Mouse (Mus musculus): ENCODE data around the gene BC017158. TPM values are rescaled to one million over a fixed set of nuclear protein-coding genes. Genes with fewer than 3 reads are reported as not detected.
"Not testable (repeated sequence)": the region's sequence is repeated elsewhere in the genome, so short reads cannot be mapped to it uniquely, and the experiment has no call there.

Gene BC017158
- 23.6 and 26.1 TPM in 2 replicates for polyA plus RNA-seq (2014; fragmentation: Nextera tagmentation; extraction: Ambion mirVana)

DNA sequence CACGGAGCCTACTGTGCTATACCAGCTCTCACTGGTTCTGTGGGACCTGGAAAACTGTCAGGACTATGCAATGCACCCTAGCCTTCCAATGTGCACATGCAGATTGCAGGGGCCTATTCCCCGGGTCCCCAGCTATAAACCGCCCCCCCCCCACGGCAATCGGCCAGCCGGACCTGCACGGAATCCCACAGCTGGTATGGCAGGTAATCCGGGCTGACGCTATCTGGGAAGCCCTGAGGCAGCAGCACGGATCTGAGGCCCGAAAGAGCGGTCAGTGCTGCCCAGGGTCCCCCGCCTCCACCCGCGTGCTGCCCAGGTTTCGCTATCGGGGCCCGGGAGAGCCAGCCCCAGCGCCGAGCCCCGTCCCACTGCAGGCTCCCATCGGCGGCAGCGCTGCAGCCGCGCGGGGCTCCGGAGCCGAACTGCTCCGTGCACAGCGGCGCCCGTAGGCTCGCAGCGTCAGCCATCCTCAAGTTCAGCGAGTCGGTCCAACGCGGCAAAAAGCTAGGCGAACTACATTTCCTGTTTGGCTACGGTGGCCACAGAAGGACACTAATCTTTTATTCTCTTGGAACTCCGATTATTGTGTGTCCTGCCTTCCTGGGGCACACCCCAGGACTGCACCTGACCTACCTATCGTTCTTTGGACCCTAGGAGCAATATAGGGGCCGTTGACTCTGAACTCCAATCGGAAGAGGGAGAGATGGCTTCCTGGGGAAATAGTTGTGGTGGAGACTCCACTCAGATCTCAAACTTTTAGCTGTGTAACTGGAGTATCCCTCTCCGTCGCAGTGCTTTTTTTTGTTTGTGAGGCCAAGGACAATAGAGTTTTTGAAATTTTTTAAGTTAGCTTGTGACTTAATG is at the start of gene BC017158:
BC017158 (minus strand) TSS at position 554 of the 864 bp plus-strand sequence.
- Histone ChIP-seq H3K4me3 (ENCODE audit: low read depth, low read length) (peak within 1 kb of the TSS; percentile 75), H3K4me2 (ENCODE audit: low read depth, low read length) (peak within 1 kb of the TSS; percentile 88), H3K27ac (replicated peaks; ENCODE audit: low read depth, low read length) (peak within 1 kb of the TSS; percentile 83), H3K27me3 (replicated peaks; ENCODE audit: control insufficient read depth, insufficient read depth, low read length) (no peaks in the 10 kb centered on the region), H3K36me3 (ENCODE audit: control insufficient read depth, insufficient read depth, low read length) (peaks cover 9% of the 10 kb centered on the region; the same call in 1 of the 2 replicates), H3K4me1 (ENCODE audit: control insufficient read depth, insufficient read depth, low read length) (peaks cover 17% of the 10 kb centered on the region), H3K9me3 (ENCODE audit: control insufficient read depth, low read length) (no peaks in the 10 kb centered on the region), H3K9ac (ENCODE audit: low read depth, low read length) (peak within 1 kb of the TSS; percentile 90)
- under 1% methylated on average over 38 of the region's 47 CpGs for WGBS
- DNase-seq (ENCODE audit: low spot score) (peak; percentile 91), ATAC-seq (ENCODE audit: low read depth) (peak; percentile 70)

- 69% methylated on average over 8 of the region's 8 CpGs for WGBS
- DNase-seq (ENCODE audit: low spot score): no peak
Measured at GRCm38 (mm10) chr7:128346991-128347390, 49.0 kb upstream of the BC017158 start.

GRCm38 (mm10) chr7:128346522-128346921 is 48.6 kb upstream of the BC017158 start:
- H3K27ac ChIP-seq (replicated peaks; ENCODE audit: low read depth, low read length): no peak overlapping the region
- ATAC-seq (ENCODE audit: low read depth) (no peak), DNase-seq (ENCODE audit: low spot score) (no peak)
- no peak overlapping the region for H3K9ac ChIP-seq (ENCODE audit: low read depth, low read length)
- no peak overlapping the region for H3K4me3 ChIP-seq (ENCODE audit: low read depth, low read length)
- WGBS: 48% methylated on average over 2 of the region's 2 CpGs
- H3K27me3 ChIP-seq (replicated peaks; ENCODE audit: control insufficient read depth, insufficient read depth, low read length): no peaks in the 10 kb centered on the region
- H3K4me1 ChIP-seq (ENCODE audit: control insufficient read depth, insufficient read depth, low read length): no peaks in the 10 kb centered on the region
- H3K4me2 ChIP-seq (ENCODE audit: low read depth, low read length): no peak overlapping the region
- H3K36me3 ChIP-seq (ENCODE audit: control insufficient read depth, insufficient read depth, low read length): no peaks in the 10 kb centered on the region
- 0 out of 2 replicates have a peak, but pooled peaks cover 6% of the 10 kb centered on the region for H3K9me3 ChIP-seq (ENCODE audit: control insufficient read depth, low read length)

More at GRCm38 (mm10) chr7:128346991-128347390, 49.0 kb upstream of the BC017158 start:
- no peak for ATAC-seq (ENCODE audit: low read depth)
- H3K4me1 ChIP-seq (ENCODE audit: control insufficient read depth, insufficient read depth, low read length): no peaks in the 10 kb centered on the region
- no peaks in the 10 kb centered on the region for H3K27me3 ChIP-seq (replicated peaks; ENCODE audit: control insufficient read depth, insufficient read depth, low read length)
- no peak overlapping the region for H3K9ac ChIP-seq (ENCODE audit: low read depth, low read length)
- H3K36me3 ChIP-seq (ENCODE audit: control insufficient read depth, insufficient read depth, low read length): no peaks in the 10 kb centered on the region
- H3K4me2 ChIP-seq (ENCODE audit: low read depth, low read length): no peak overlapping the region
- no peak overlapping the region for H3K27ac ChIP-seq (replicated peaks; ENCODE audit: low read depth, low read length)
- no peak overlapping the region for H3K4me3 ChIP-seq (ENCODE audit: low read depth, low read length)
- H3K9me3 ChIP-seq (ENCODE audit: control insufficient read depth, low read length): 0 out of 2 replicates have a peak, but pooled peaks cover 6% of the 10 kb centered on the region

DNA sequence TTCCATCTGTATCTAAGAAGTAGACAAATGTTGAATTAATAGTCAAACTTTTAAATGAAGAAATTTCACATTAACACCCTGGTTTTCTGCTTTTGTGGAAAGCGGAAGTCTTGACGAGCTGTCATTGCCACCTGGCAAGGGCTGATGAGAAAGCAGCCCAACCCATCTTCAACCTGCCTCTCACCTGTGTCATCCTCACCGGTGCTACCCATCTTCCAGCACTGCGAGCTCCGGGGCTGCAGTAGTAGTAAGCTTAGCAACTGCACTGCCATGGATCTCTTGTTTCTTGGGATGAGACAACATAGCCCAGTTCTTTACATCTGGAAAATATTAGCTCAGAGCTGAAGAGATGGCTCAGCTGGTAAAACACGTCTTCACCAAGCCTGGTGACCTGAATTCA is 47.7 kb upstream of the BC017158 start:
- H3K9me3 ChIP-seq (ENCODE audit: control insufficient read depth, low read length): 0 out of 2 replicates have a peak, but pooled peaks cover 6% of the 10 kb centered on the region
- no peak overlapping the region for H3K4me2 ChIP-seq (ENCODE audit: low read depth, low read length)
- WGBS: 66% methylated on average over 6 of the region's 6 CpGs
- no peaks in the 10 kb centered on the region for H3K36me3 ChIP-seq (ENCODE audit: control insufficient read depth, insufficient read depth, low read length)
- H3K4me3 ChIP-seq (ENCODE audit: low read depth, low read length): no peak overlapping the region
- no peak for ATAC-seq (ENCODE audit: low read depth)
- no peaks in the 10 kb centered on the region for H3K4me1 ChIP-seq (ENCODE audit: control insufficient read depth, insufficient read depth, low read length)
- H3K27ac ChIP-seq (replicated peaks; ENCODE audit: low read depth, low read length): no peak overlapping the region
- no peak for DNase-seq (ENCODE audit: low spot score)
- H3K27me3 ChIP-seq (replicated peaks; ENCODE audit: control insufficient read depth, insufficient read depth, low read length): no peaks in the 10 kb centered on the region
- H3K9ac ChIP-seq (ENCODE audit: low read depth, low read length): no peak overlapping the region

GRCm38 (mm10) chr7:128344928-128345653 is 47.1 kb upstream of the BC017158 start:
- H3K27me3 ChIP-seq (replicated peaks; ENCODE audit: control insufficient read depth, insufficient read depth, low read length): no peaks in the 10 kb centered on the region
- ATAC-seq (ENCODE audit: low read depth) (0 out of 2 replicates have a peak, but pooled peaks have one; percentile 53), DNase-seq (ENCODE audit: low spot score) (peak; percentile 60)
- H3K4me1 ChIP-seq (ENCODE audit: control insufficient read depth, insufficient read depth, low read length): no peaks in the 10 kb centered on the region
- WGBS: 60% methylated on average over 6 of the region's 6 CpGs
- no peak overlapping the region for H3K4me3 ChIP-seq (ENCODE audit: low read depth, low read length)
- H3K27ac ChIP-seq (replicated peaks; ENCODE audit: low read depth, low read length): no peak overlapping the region
- no peak overlapping the region for H3K9ac ChIP-seq (ENCODE audit: low read depth, low read length)
- 0 out of 2 replicates have a peak, but pooled peaks cover 6% of the 10 kb centered on the region for H3K9me3 ChIP-seq (ENCODE audit: control insufficient read depth, low read length)
- H3K36me3 ChIP-seq (ENCODE audit: control insufficient read depth, insufficient read depth, low read length): no peaks in the 10 kb centered on the region
- no peak overlapping the region for H3K4me2 ChIP-seq (ENCODE audit: low read depth, low read length)

- H3K4me2 ChIP-seq (ENCODE audit: low read depth, low read length): no peak overlapping the region
- no peaks in the 10 kb centered on the region for H3K36me3 ChIP-seq (ENCODE audit: control insufficient read depth, insufficient read depth, low read length)
- H3K4me1 ChIP-seq (ENCODE audit: control insufficient read depth, insufficient read depth, low read length): no peaks in the 10 kb centered on the region
- H3K27me3 ChIP-seq (replicated peaks; ENCODE audit: control insufficient read depth, insufficient read depth, low read length): no peaks in the 10 kb centered on the region
- 0 out of 2 replicates have a peak, but pooled peaks cover 6% of the 10 kb centered on the region for H3K9me3 ChIP-seq (ENCODE audit: control insufficient read depth, low read length)
- WGBS: 82% methylated on average over 7 of the region's 7 CpGs
- H3K9ac ChIP-seq (ENCODE audit: low read depth, low read length): no peak overlapping the region
- no peak overlapping the region for H3K4me3 ChIP-seq (ENCODE audit: low read depth, low read length)
- DNase-seq (ENCODE audit: low spot score) (no peak), ATAC-seq (ENCODE audit: low read depth) (no peak)
- no peak overlapping the region for H3K27ac ChIP-seq (replicated peaks; ENCODE audit: low read depth, low read length)
Measured at GRCm38 (mm10) chr7:128344488-128344887, 46.5 kb upstream of the BC017158 start.

DNA sequence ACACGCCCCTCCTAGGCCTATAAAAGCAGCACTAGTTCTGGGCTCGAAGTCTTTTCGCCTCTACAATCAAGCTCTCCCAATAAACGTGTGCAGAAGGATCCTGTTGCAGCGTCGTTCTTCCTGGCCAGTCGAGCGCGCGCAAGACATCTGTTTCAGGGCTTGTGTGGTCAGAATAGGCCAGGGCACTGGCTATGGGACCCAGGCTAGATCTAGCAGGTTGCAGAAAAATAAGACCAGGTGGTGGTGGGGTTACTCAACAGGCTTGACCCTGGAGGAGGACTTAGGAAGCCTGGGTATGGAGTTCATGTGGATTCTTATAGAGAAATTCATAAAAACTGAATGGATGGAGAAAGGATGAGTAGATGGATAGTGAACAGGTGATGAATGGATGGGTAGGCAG is 44.7 kb upstream of the BC017158 start:
- H3K4me2 ChIP-seq (ENCODE audit: low read depth, low read length); DNase-seq (ENCODE audit: low spot score); H3K27ac ChIP-seq (replicated peaks; ENCODE audit: low read depth, low read length); H3K27me3 ChIP-seq (replicated peaks; ENCODE audit: control insufficient read depth, insufficient read depth, low read length); H3K4me1 ChIP-seq (ENCODE audit: control insufficient read depth, insufficient read depth, low read length); H3K4me3 ChIP-seq (ENCODE audit: low read depth, low read length); H3K9me3 ChIP-seq (ENCODE audit: control insufficient read depth, low read length); H3K36me3 ChIP-seq (ENCODE audit: control insufficient read depth, insufficient read depth, low read length); H3K9ac ChIP-seq (ENCODE audit: low read depth, low read length); ATAC-seq (ENCODE audit: low read depth): not testable (repeated sequence)
- WGBS: 93% methylated on average over 7 of the region's 10 CpGs

DNA sequence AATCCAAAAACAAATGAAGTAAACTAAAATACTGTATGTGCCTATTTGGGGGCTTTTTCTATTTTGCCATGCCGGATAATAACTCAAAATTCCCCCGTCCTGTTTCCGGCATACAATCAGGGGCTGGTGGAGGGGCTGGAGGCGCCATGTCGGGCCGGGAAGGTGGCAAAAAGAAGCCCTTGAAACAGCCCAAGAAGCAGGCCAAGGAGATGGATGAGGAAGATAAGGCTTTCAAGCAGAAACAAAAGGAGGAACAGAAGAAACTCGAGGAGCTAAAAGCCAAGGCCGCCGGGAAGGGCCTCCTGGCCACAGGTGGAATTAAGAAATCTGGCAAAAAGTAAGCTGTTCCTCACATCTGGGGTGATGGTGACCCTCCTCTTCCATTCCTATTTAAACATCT is 42.4 kb upstream of the BC017158 start:
- H3K9me3 ChIP-seq (ENCODE audit: control insufficient read depth, low read length); DNase-seq (ENCODE audit: low spot score); H3K4me2 ChIP-seq (ENCODE audit: low read depth, low read length); ATAC-seq (ENCODE audit: low read depth); H3K4me1 ChIP-seq (ENCODE audit: control insufficient read depth, insufficient read depth, low read length); H3K36me3 ChIP-seq (ENCODE audit: control insufficient read depth, insufficient read depth, low read length); H3K27me3 ChIP-seq (replicated peaks; ENCODE audit: control insufficient read depth, insufficient read depth, low read length); H3K9ac ChIP-seq (ENCODE audit: low read depth, low read length); H3K27ac ChIP-seq (replicated peaks; ENCODE audit: low read depth, low read length); H3K4me3 ChIP-seq (ENCODE audit: low read depth, low read length): not testable (repeated sequence)
- WGBS: 78% methylated on average over 6 of the region's 9 CpGs

Data from embryonic facial prominence, embryonic 14.5 days (tissue).